Comparison of ENCODE assay signal across 8 mouse cellular contexts in genomic region chr5:140282376-140282775, GRCm38 (mm10). TPM values are rescaled to one million over a fixed set of nuclear protein-coding genes. Genes with fewer than 3 reads are reported as not detected.
A peak's percentile ranks its signal among the peaks of the same experiment; 100 is the strongest.
DNase-seq lines count a peak whose midpoint lies in the region; ATAC-seq lines count a peak whose summit lies in the region.

No protein-coding gene starts in this region.

- H3K27me3 ChIP-seq in kidney, embryonic 14.5 days (ENCODE audit: control insufficient read depth, insufficient read depth, low read length), result no peaks in the 10 kb centered on the region

- WGBS in kidney, embryonic 14.5 days, result 76% methylated on average over 8 of the region's 8 CpGs

- no peaks in the 10 kb centered on the region for H3K4me1 ChIP-seq in kidney, embryonic 14.5 days (ENCODE audit: control insufficient read depth, insufficient read depth, low read length)

- no peak overlapping the region for H3K4me3 ChIP-seq in kidney, embryonic 14.5 days (ENCODE audit: low read length)

- no peak overlapping the region for H3K4me2 ChIP-seq in kidney, embryonic 14.5 days (replicated peaks; ENCODE audit: low read depth, low read length)

- ATAC-seq in kidney, embryonic 14.5 days (ENCODE audit: low FRiP score, low TSS enrichment), result peak; percentile 39; the same call in 1 of the 2 replicates

- DNase-seq in embryo, embryonic 11 days, result peak; percentile 11
- no peak for DNase-seq in embryo, embryonic 9.5 days (ENCODE audit: extremely low spot score)
- DNase-seq in testis, postnatal 10 days (ENCODE audit: low spot score), result peak; percentile 52
- DNase-seq in testis, postnatal 14 days (ENCODE audit: low spot score), result no peak
- peak; percentile 76 to 87 for DNase-seq in thymus, postnatal 10 days (ENCODE audit: low spot score in 2 of 2)
- DNase-seq in spleen, postnatal 4 days (ENCODE audit: low spot score in 2 of 2), result no peak
- DNase-seq in heart, adult 11 months, result no peak

- H3K9ac ChIP-seq in kidney, embryonic 14.5 days (ENCODE audit: low read depth, low read length), result no peak overlapping the region

- peaks cover 20% of the 10 kb centered on the region for H3K36me3 ChIP-seq in kidney, embryonic 14.5 days (ENCODE audit: control insufficient read depth, insufficient read depth, low read length)

- H3K27ac ChIP-seq in kidney, embryonic 14.5 days (ENCODE audit: low read depth, low read length), result no peak overlapping the region

- no peaks in the 10 kb centered on the region for H3K9me3 ChIP-seq in kidney, embryonic 14.5 days (ENCODE audit: control insufficient read depth, low read length)

RNA-seq across cellular contexts. Expression of gene Mad1l1, which starts 39.0 kb away (rescaled TPM):
- polyA plus RNA-seq in kidney, embryonic 14.5 days (2014; fragmentation: Nextera tagmentation; extraction: Ambion mirVana), result 37.0 and 47.4 TPM in 2 replicates

RNA-seq across cellular contexts. Expression of gene Nudt1, which starts 39.1 kb away (rescaled TPM):
- polyA plus RNA-seq in kidney, embryonic 14.5 days (2014; fragmentation: Nextera tagmentation; extraction: Ambion mirVana), result 53.7 and 61.4 TPM in 2 replicates

RNA-seq across cellular contexts. Expression of gene Mrm2, which starts 49.3 kb away (rescaled TPM):
- polyA plus RNA-seq in kidney, embryonic 14.5 days (2014; fragmentation: Nextera tagmentation; extraction: Ambion mirVana), result 19.5 and 22.0 TPM in 2 replicates

Comparison
In these comparisons a context has a peak if more than half of its experiments do, and no peak if none do; other contexts are left out.
1. DNase-seq: peak in embryo, embryonic 11 days (single experiment), testis, postnatal 10 days (single experiment) and thymus, postnatal 10 days (2 of 2); none in embryo, embryonic 9.5 days (single experiment), testis, postnatal 14 days (single experiment), spleen, postnatal 4 days (0 of 2) and heart, adult 11 months (single experiment).